Mouse (Mus musculus): ENCODE measurements around the gene Rmnd5b. TPM values are rescaled to one million over a fixed set of nuclear protein-coding genes. Genes with fewer than 3 reads are reported as not detected.

The Rmnd5b gene
- polyA plus RNA-seq, 1 experiment from 2014 or later = 39.1 TPM

GRCm38 (mm10) chr11:51594715-51595350 is 40.9 kb downstream of the Rmnd5b start:
- Histone ChIP-seq H3K36me3 (replicated peaks) (peaks cover 100% of the 10 kb centered on the region), H3K27ac (no peak overlapping the region), H3K4me3 (no peak overlapping the region), H3K27me3 (ENCODE audit: poor library complexity, severe bottlenecking) (no peaks in the 10 kb centered on the region), H3K4me1 (no peaks in the 10 kb centered on the region), H3K9me3 (no peaks in the 10 kb centered on the region)
- WGBS = 86% methylated on average over 3 of the region's 3 CpGs
- no peak for DNase-seq (ENCODE audit: extremely low spot score, low spot score)

GRCm38 (mm10) chr11:51593849-51594248 is 41.8 kb downstream of the Rmnd5b start:
- Histone ChIP-seq H3K4me1 (no peaks in the 10 kb centered on the region), H3K9me3 (no peaks in the 10 kb centered on the region), H3K27me3 (ENCODE audit: poor library complexity, severe bottlenecking) (no peaks in the 10 kb centered on the region), H3K4me3 (no peak overlapping the region), H3K36me3 (replicated peaks) (peaks cover 100% of the 10 kb centered on the region), H3K27ac (no peak overlapping the region)
- 95% methylated on average over 6 of the region's 6 CpGs for WGBS
- no peak for DNase-seq (ENCODE audit: extremely low spot score, low spot score)

- Histone ChIP-seq H3K27ac (no peak overlapping the region), H3K36me3 (replicated peaks) (peaks cover 100% of the 10 kb centered on the region), H3K27me3 (ENCODE audit: poor library complexity, severe bottlenecking) (no peaks in the 10 kb centered on the region), H3K9me3 (no peaks in the 10 kb centered on the region), H3K4me1 (no peaks in the 10 kb centered on the region), H3K4me3 (no peak overlapping the region)
- DNase-seq (ENCODE audit: extremely low spot score, low spot score) = no peak
- 97% methylated on average over 4 of the region's 4 CpGs for WGBS
Measured at GRCm38 (mm10) chr11:51593368-51593767, 42.3 kb downstream of the Rmnd5b start.

- 95% methylated on average over 7 of the region's 7 CpGs for WGBS
Measured at GRCm38 (mm10) chr11:51591915-51592314, 43.8 kb downstream of the Rmnd5b start.

GRCm38 (mm10) chr11:51591168-51591567 is 44.5 kb downstream of the Rmnd5b start:
- H3K36me3 ChIP-seq (replicated peaks) = peaks cover 100% of the 10 kb centered on the region
- no peak overlapping the region for H3K27ac ChIP-seq
- no peaks in the 10 kb centered on the region for H3K9me3 ChIP-seq
- 92% methylated on average over 7 of the region's 7 CpGs for WGBS
- H3K4me1 ChIP-seq = peaks cover 4% of the 10 kb centered on the region
- no peaks in the 10 kb centered on the region for H3K27me3 ChIP-seq (ENCODE audit: poor library complexity, severe bottlenecking)
- H3K4me3 ChIP-seq = no peak overlapping the region
- no peak for DNase-seq (ENCODE audit: extremely low spot score, low spot score)

More at GRCm38 (mm10) chr11:51591915-51592314, 43.8 kb downstream of the Rmnd5b start:
- Histone ChIP-seq H3K27ac (no peak overlapping the region), H3K36me3 (replicated peaks) (peaks cover 100% of the 10 kb centered on the region), H3K4me3 (no peak overlapping the region), H3K27me3 (ENCODE audit: poor library complexity, severe bottlenecking) (no peaks in the 10 kb centered on the region), H3K9me3 (no peaks in the 10 kb centered on the region), H3K4me1 (no peaks in the 10 kb centered on the region)
- DNase-seq (ENCODE audit: extremely low spot score, low spot score) = no peak

- H3K36me3 ChIP-seq (replicated peaks) = peaks cover 95% of the 10 kb centered on the region
Measured at GRCm38 (mm10) chr11:51590002-51590401, 45.7 kb downstream of the Rmnd5b start.

GRCm38 (mm10) chr11:51588833-51589232 is 46.9 kb downstream of the Rmnd5b start:
- 94% methylated on average over 3 of the region's 3 CpGs for WGBS
- no peak for DNase-seq (ENCODE audit: extremely low spot score, low spot score)
- peaks cover 84% of the 10 kb centered on the region for H3K36me3 ChIP-seq (replicated peaks)
- H3K9me3 ChIP-seq = no peaks in the 10 kb centered on the region
- H3K27ac ChIP-seq = no peak overlapping the region
- H3K4me3 ChIP-seq = no peak overlapping the region
- H3K4me1 ChIP-seq = peaks cover 27% of the 10 kb centered on the region
- H3K27me3 ChIP-seq (ENCODE audit: poor library complexity, severe bottlenecking) = no peaks in the 10 kb centered on the region

More at GRCm38 (mm10) chr11:51590002-51590401, 45.7 kb downstream of the Rmnd5b start:
- no peak overlapping the region for H3K27ac ChIP-seq
- H3K4me3 ChIP-seq = no peak overlapping the region
- H3K4me1 ChIP-seq = peaks cover 15% of the 10 kb centered on the region
- DNase-seq (ENCODE audit: extremely low spot score, low spot score) = no peak
- H3K9me3 ChIP-seq = no peaks in the 10 kb centered on the region
- no peaks in the 10 kb centered on the region for H3K27me3 ChIP-seq (ENCODE audit: poor library complexity, severe bottlenecking)

- no peaks in the 10 kb centered on the region for H3K27me3 ChIP-seq (ENCODE audit: poor library complexity, severe bottlenecking)
- 86% methylated on average over 1 of the region's 1 CpGs for WGBS
- DNase-seq (ENCODE audit: extremely low spot score, low spot score) = no peak
- no peak overlapping the region for H3K4me3 ChIP-seq
- H3K9me3 ChIP-seq = no peaks in the 10 kb centered on the region
- no peak overlapping the region for H3K27ac ChIP-seq
- H3K4me1 ChIP-seq = peaks cover 41% of the 10 kb centered on the region
- H3K36me3 ChIP-seq (replicated peaks) = peaks cover 66% of the 10 kb centered on the region
Measured at GRCm38 (mm10) chr11:51587059-51587458, 48.6 kb downstream of the Rmnd5b start.

- Histone ChIP-seq H3K9me3 (no peaks in the 10 kb centered on the region), H3K36me3 (replicated peaks) (peaks cover 59% of the 10 kb centered on the region), H3K27ac (no peak overlapping the region), H3K4me1 (peaks cover 41% of the 10 kb centered on the region), H3K27me3 (ENCODE audit: poor library complexity, severe bottlenecking) (no peaks in the 10 kb centered on the region), H3K4me3 (no peak overlapping the region)
- DNase-seq (ENCODE audit: extremely low spot score, low spot score) = no peak
- 95% methylated on average over 13 of the region's 13 CpGs for WGBS
Measured at GRCm38 (mm10) chr11:51586411-51586810, 49.3 kb downstream of the Rmnd5b start.

GRCm38 (mm10) chr11:51585608-51586252 is 50.0 kb downstream of the Rmnd5b start:
- Histone ChIP-seq H3K27me3 (ENCODE audit: poor library complexity, severe bottlenecking) (no peaks in the 10 kb centered on the region), H3K4me3 (peak overlapping the region; percentile 73), H3K36me3 (replicated peaks) (peaks cover 53% of the 10 kb centered on the region), H3K9me3 (no peaks in the 10 kb centered on the region), H3K27ac (peak overlapping the region; percentile 96), H3K4me1 (peaks cover 41% of the 10 kb centered on the region)
- WGBS = 76% methylated on average over 8 of the region's 8 CpGs
- DNase-seq (ENCODE audit: extremely low spot score, low spot score) = no peak

- Histone ChIP-seq H3K9me3 (no peaks in the 10 kb centered on the region), H3K27ac (peak within 1 kb of the TSS; percentile 96), H3K27me3 (ENCODE audit: poor library complexity, severe bottlenecking) (no peaks in the 10 kb centered on the region), H3K4me1 (peaks cover 41% of the 10 kb centered on the region), H3K36me3 (replicated peaks) (peaks cover 42% of the 10 kb centered on the region), H3K4me3 (peak within 1 kb of the TSS; percentile 73)
- WGBS = under 1% methylated on average over 59 of the region's 59 CpGs
- DNase-seq (ENCODE audit: extremely low spot score, low spot score) = peak; percentile 96
Measured at GRCm38 (mm10) chr11:51584431-51585248, 51.1 kb downstream of the Rmnd5b start, which contains the start of gene Phykpl. Gene Phykpl (plus strand): TSS chr11:51584757.

GRCm38 (mm10) chr11:51584057-51584430 is 51.7 kb downstream of the Rmnd5b start:
- peak; percentile 58 for DNase-seq (ENCODE audit: extremely low spot score, low spot score)
- Histone ChIP-seq H3K4me3 (peak overlapping the region; percentile 73), H3K4me1 (peaks cover 41% of the 10 kb centered on the region), H3K9me3 (no peaks in the 10 kb centered on the region), H3K27me3 (ENCODE audit: poor library complexity, severe bottlenecking) (no peaks in the 10 kb centered on the region), H3K27ac (peak overlapping the region; percentile 96), H3K36me3 (replicated peaks) (peaks cover 36% of the 10 kb centered on the region)
- WGBS = 21% methylated on average over 9 of the region's 9 CpGs

GRCm38 (mm10) chr11:51582713-51583112 is 53.0 kb downstream of the Rmnd5b start:
- DNase-seq (ENCODE audit: extremely low spot score, low spot score) = peak; percentile 75
- Histone ChIP-seq H3K27me3 (ENCODE audit: poor library complexity, severe bottlenecking) (no peaks in the 10 kb centered on the region), H3K27ac (peak overlapping the region; percentile 35; the same call in 1 of the 2 replicates), H3K4me3 (no peak overlapping the region), H3K9me3 (no peaks in the 10 kb centered on the region), H3K36me3 (replicated peaks) (peaks cover 22% of the 10 kb centered on the region), H3K4me1 (peaks cover 41% of the 10 kb centered on the region)
- 19% methylated on average over 8 of the region's 8 CpGs for WGBS

All from forebrain, embryonic 10.5 days (tissue).